Mouse (Mus musculus): ENCODE results near the gene Tmem171.

Tmem171 gene

GRCm38 (mm10) chr13:98691956-98692515, 2.6 kb downstream of the Tmem171 start:
- no peak for DNase-seq

DNA sequence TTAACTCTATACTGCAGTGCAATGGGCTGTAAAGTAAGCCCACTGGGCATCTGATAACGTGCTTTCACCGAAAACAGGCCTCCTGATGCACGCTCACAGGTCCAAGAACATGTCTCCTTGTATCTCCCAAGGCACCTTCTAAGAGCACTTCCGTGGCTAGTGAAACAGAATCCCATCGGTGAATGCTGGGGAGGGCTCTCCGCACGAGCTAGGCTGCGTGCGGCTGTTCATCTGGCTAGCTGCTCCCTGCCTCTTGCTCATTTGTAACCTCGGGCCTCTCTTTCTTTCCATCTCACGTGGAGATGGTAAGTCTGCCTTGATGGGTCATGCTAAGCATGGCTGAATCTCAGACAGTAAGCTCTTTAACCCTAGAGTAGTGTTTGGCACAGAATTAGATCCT, 3.7 kb downstream of the Tmem171 start:
- DNase-seq: no peak

GRCm38 (mm10) chr13:98689605-98690290, 4.9 kb downstream of the Tmem171 start:
- DNase-seq: no peak

- DNase-seq: no peak
Observed at GRCm38 (mm10) chr13:98687931-98688330, 6.7 kb downstream of the Tmem171 start.

DNA sequence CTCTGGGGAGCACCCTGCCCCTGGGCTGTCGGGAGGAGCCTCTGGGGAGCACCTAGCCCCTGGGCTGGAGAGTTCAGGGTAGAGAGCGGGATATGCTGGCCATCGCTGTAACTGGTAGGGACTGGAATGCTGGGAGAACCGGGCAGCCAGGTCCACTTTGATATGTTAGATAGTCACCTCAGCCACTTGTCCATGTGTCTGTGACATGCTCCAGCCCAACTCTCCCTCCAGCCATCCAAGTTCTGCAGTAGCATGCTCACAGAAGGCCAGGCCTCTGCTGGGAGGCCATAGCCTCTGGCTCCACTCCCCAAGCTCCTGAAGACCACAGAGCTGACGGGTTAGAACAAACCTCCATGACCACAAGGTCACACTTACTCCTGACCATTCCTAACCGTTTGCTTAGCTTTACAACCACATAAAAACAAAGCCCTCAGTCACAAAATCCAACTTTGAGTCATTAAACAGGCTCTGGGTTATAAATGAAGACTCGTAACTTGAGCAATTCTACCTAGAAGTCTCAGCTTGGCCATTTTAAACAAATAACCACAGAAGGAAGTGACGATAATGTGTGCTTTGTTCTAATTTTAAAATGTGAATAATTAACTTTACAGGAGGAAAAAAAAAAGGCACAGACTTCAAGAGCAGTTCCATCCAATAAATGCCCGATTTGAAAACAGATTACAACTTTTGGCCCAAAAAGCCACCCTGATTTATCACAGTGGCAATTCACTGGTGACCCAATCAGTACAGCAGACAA, 10.3 kb downstream of the Tmem171 start:
- DNase-seq: no peak

- no peak for DNase-seq
Observed at GRCm38 (mm10) chr13:98683412-98683811, 11.2 kb downstream of the Tmem171 start.

DNA sequence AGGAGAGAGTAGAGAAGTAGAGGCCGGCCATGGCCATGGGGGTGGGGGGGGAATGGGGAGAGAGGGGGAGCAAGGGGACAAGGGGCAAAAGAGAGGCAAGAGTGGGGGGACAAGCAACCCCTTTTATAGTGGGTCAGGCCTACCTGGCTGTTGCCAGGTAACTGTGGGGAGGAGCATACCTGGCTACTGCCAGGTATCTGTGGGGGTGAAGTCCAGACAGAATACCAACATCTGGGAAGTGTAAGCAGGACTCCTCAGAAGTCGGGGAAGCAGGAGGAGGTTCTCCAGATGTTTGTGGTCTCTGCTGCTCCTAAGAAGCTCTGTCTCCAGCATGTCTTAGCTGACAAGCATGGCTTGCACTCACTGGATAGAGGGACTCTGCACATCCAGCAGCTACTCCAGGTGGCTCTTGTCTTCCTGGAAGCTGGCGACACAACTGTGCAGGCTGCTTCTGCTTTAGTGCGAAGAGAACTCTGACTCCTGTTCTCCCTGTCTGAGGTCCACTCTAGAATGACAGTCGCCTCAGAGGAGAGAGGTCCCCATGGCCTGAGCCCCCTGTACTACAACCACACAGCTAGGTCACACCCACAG, 14.1 kb downstream of the Tmem171 start:
- no peak for DNase-seq

DNA sequence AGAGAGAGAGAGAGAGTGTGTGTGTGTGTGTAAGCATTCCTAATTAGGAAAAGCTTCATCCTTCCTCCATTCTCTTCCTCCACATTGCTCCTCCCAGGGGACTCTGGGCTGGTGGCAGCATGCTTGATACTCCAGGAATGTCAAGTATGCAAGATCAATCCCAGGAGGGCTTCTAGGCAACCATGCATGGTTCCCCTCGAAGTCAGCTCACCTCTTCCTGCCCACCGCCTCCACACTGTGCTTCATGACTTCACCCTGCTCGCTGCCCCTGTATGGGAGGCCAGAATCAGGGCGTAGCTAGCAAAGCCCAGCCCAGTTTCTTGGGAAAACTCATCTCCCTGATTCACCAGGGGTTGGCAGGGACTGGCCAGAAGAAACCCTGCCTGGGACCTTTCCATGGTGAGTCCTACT, 15.0 kb downstream of the Tmem171 start:
- no peak for DNase-seq

DNA sequence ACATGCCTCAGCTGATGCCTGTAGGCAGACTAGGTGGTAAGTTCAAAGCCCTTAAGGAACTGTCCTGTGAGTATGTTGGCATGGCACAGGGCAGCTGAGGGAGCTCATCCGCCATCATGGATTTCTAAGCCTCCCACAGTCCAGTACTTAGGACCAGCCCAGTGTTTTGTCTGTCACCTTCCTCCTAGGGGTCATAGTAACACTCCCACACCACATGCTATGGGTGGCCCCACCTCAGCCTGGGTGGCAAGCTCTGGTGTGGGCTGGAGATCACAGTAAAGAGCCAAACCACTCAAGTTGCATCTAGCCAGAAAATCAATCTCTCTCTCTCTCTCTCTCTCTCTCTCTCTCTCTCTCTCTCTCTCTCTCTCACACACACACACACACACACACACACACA, 15.4 kb downstream of the Tmem171 start:
- DNase-seq: no peak

DNA sequence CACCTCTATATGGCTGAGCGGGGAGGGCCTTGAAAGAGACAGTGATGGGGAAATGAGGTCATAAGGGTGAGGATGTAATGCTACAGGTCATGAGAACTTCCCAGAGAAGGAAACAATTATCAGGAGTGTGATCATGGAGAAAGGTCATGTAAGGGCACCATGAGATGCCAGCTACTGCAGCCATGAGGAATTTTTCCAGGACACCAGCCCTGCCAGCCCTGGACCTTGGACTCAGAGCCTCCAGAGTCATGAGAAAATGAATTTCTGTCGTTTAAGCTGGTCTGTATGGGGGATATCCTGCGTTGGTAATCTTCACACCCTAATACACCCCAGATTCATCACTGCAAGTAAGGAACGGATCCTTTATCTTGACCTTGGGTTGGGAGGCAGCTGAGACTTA, 20.7 kb downstream of the Tmem171 start:
- DNase-seq: no peak

DNA sequence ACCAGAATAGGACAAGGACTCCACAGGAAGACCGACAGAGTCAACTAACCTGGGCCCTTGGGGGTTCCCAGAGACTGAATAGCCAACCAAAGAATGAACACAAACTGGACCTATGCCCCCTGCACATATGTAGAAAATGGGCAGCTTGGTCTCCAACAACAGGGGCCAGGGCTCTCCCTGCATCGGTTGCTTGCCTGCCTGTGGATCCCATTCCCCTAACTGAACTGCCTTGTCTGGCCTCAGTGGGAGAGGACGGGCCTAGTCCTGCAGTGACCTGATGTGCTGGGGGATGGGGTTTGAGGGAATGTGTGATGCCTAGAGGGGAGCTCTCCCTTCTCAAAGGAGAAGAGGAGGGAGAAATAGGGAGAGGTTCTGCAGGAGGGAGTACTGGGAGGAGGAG, 25.3 kb downstream of the Tmem171 start:
- DNase-seq: no peak

DNA sequence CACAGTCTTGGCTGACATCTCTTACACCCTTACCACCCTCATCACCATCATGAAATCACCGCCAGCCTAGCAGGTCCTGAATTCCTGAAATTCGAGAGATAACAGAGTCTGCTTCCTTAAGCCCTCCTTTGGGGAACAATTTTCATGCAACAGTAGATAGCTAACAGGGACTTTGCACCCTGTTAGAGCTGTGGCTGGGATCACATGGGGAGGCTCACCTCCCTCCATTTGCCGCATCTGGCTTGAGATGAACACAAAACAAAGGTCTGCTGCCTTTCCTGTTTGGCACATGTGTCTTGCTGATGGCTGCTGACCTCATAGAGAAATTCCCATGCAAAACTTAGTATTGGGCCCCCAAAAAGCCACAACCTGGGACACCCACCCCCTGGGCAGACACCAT, 27.3 kb downstream of the Tmem171 start:
- DNase-seq: no peak

GRCm38 (mm10) chr13:98665240-98665639, 29.4 kb downstream of the Tmem171 start:
- no peak for DNase-seq

- DNase-seq: no peak
Observed at GRCm38 (mm10) chr13:98662173-98662675, 32.4 kb downstream of the Tmem171 start.

DNA sequence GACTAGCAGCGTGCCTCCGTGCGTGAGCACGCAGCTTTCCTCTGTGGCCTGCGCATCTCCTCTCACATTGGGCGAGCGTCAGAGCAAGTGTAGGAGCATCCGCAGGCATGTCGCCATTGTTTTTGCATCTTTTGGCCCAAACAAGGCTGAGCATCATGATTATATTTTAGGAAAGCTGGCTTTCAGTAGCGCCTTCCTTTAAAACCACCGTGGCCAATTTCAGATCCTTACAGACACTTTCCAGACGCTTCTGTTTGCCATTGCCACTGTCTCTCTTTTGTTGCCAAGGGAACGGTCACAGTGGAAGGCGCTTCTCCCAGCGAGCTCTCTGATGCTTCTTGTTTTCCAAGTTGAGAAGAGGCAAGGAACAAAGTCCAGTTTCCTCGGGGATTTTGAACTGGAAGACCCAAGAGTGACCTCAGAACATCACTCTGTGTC, 38.6 kb downstream of the Tmem171 start:
- no peak for DNase-seq

GRCm38 (mm10) chr13:98655346-98655745, 39.3 kb downstream of the Tmem171 start:
- no peak for DNase-seq

DNA sequence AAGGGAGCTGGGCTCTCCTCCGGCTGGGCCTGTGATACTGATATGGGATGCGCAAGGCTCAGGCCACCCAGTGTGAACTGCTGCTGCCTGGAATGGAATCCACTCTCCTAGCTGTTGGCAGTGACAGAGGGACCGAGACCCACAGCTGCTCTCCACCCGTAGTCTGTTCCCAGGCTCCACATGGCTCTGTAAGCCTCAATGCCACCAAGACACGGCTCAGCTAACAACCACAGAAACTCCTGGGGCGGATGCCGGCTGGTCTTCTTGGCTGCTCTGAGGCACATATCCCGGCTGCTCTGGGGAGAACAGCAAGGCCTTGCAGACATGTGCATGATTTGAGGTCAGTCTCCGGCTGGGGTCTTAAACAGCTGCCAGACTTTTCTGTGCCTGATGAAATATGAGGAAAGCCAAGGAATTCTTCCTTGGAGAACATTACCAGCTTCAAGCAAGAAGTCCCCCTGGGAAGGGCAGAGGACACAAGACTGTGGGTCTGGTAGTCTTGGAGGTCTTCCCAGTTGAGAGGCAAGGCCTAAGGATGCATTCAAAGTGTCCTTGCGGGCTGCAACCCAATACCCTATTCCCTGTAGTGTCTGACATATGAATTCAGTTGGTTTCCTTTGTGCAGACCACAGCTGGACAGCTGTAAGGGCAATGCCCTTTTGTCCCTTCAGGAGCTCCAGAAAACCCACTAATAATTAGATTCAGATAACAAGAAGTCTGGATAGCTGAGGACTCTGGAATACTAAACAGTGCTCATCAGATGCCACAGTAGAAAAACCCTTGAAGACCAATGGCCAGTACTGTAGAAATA, 40.3 kb downstream of the Tmem171 start:
- no peak for DNase-seq

GRCm38 (mm10) chr13:98652194-98652593, 42.4 kb downstream of the Tmem171 start:
- no peak for DNase-seq

GRCm38 (mm10) chr13:98651228-98651977, 43.2 kb downstream of the Tmem171 start:
- no peak for DNase-seq

DNA sequence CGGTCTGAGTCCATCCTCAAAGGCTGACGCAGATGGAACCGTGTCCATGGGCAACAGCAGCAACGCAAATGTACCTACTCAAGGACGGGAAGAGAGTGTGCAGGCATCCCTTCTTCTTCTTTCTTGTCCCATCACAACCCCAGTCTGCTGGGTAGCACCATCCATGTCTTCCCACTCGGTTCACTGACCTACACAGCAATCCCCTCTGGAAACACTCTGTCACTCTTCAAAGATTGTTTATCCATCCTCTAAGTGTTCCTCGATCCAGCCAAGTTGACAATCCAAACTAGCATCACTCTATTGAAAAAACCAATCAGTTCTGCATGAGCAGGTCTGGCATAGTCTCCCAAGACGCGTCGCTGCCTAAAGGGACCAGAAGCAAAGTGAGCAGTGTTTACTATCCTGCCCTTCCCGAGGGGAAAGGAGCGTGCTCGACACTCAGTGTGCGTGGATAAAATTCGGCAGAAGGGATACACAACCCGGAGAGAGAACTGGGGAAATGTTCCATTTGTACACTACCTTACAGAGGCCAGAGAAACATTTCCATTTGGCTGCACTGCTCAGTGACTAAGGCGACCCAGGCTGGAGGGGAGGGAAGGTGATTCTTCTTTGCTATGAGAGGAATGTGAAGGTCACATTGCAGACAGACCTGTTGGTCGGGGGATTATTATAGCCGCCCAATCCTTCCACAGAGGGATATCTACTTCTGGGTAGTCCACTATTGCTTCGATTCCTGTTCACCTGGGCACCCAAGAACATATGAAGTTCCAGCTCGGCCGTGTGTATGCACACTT, 46.7 kb downstream of the Tmem171 start:
- no peak for DNase-seq
